Mouse (Mus musculus) bone marrow, adult 2 months (tissue): ENCODE data around the gene Steap2.

Experiments used
- CTCF ChIP-seq: fragments of 200-500 bp; IDR thresholded peaks from 2 replicates; pipeline ENCODE4 v1.5.1; 2011; ENCODE audit warnings: low read length, control low read depth; ENCODE audit not compliant: control insufficient read depth, insufficient read depth
- POLR2A ChIP-seq: fragments of 200-500 bp; IDR thresholded peaks from 2 replicates; pipeline ENCODE4 v1.6.1; 2011; ENCODE audit warnings: low read depth, mild to moderate bottlenecking, control low read depth, low read length, borderline replicate concordance; ENCODE audit not compliant: control insufficient read depth

GRCm38 (mm10) chr5:5693956-5694653 lies at the start of gene Steap2:
- TF ChIP-seq CTCF (no peak), POLR2A (no peak)
